Mouse (Mus musculus): ENCODE data around the gene Nol9.

The Nol9 gene

DNA sequence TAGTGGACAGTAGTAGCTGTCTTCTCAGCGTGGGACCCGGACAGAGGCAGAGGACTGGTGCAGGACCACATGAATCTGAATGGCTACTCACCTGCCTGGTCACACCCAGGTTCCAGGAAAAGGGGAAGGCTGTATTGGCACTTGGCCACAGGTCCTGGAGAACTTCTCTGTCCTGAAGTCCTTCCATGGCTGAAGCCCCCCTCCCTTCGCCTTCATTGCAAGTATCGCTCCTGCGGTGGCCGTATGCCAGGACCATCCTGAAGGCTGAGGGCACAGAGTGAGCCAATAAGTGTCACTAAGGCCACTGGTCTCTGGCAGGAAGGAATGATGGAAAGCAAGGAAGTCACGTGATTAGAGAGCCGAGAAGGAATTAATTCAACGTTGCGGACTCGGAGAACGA, 55.1 kb downstream of the Nol9 start:
- DNase-seq = no peak

DNA sequence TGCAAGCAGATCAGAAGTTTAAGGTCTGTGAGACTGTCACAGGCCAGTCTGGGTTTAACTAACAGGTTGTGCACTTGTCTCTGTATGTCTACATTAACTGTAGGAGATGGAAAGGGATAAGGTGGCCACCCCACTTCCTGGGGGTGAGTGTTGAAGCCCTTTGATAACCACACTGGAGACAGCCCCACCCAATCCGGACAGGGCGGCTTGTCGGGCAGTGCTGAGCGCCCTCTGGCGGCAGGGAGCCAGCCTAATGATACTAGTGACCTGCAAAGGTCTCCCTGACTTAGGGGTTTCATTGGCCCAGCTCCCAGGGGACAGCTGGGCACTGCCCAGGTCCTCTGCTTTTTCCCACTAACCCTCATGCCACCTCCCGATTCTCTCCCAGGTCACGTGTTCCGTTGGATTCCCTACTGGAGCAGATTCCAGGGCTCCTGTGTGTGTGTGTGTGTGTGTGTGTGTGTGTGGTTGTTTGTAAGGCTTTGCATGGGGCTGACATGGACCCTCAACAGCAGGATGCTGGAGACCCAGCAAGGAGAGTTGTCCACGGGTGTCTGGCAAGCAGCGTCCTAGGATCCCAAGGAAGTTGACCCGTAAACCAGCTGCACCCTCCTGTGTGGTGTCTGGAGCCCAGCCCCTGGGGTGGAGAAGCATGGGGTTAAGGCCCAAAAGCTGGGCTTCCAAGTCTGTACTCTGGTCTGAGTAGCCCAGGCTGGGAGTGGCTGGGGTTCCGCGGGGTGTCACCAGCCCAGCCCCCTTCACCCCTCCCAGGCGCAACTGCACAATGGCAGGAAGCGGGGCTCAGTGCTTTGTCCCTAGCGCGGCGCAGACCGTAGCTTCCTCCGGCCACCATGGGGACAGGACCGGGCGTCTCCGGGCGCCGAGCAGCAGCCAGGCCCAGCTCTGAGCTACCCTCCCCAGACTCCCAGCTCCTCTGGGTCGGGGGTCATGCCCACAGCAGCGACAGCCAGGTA, 57.1 kb downstream of the Nol9 start:
- peak; percentile 94 for DNase-seq

DNA sequence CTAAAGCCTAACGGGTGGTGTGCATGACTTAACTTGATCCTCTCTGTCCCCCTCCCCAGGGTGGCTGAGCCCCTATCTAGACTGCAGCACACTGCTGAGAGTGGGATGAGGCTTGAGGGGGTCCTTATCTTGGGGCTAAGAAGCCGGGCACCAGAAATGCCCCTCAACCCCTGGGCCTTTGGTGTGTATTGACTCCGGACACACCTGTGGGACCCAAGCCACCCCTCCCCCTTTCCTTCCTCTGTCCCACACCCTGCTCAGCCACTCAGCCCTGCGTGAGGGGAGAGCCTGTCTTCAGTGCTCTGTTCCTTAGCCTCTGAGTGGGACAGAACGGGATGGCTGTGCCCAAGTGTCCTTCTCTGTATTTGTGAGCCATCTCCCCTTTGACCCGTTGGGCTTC, 57.8 kb downstream of the Nol9 start:
- DNase-seq = no peak

DNA sequence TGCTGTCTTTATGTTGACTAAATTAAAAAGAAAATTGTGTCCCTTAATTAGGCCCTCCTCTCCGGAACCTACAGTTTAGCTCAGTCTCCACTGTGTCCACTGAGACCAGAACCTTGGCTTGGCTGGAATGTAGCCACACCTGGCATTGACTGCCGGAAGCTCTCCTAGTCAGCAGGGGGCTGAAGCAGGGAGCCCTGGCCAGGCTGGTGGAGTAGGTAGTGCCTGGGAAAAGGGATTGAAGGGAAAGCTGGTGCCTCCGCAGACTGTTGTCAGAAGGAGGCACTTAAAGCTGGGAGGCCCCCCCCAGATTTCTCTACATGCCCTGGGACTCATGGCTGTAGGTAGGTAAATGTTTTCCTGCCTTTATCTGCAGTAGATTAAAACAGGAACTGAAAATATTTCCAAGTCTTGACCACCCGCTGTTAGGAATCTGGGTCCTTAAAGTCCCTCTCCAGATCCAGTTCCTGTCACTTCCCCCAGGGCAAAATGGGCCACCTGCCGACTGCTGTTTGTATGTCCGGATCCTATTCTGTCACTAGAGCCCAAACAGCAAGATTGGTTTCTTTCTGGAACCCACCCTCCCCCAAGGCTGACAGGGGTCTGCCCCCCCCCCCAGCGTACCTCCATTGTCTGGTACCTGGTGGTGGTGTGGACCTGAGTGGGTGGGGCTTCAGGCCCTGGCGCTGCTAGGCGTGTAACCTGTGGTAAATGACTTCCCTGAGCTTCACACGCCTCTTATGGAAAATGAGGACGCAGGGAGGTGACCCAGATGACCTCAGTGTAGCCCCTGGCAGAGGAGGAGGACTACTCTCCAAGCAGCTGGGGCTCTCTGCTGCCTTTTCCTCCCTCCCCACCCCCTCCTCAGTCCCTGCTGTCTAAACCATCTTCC, 59.0 kb downstream of the Nol9 start:
- peak; percentile 70 for DNase-seq

DNA sequence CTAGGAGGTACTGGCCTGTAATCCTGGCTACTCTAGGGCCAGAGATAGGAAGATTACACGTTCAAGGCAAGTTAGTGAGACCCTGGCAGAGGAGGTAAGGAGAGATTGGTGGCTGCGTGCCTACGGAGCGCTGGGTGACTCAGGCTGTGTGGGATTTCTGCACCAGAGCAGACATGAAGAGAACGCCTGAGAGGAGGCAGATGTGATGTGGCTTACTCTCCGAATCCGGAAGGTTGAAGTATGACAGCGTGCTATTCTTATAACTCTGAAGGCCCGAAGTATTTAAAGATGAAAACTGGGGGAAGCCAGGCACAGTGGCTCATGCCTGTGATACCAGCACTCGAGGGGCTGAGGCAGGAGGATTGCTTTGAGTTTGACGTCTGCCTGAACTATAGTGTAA, 61.4 kb downstream of the Nol9 start:
- no peak for DNase-seq

DNA sequence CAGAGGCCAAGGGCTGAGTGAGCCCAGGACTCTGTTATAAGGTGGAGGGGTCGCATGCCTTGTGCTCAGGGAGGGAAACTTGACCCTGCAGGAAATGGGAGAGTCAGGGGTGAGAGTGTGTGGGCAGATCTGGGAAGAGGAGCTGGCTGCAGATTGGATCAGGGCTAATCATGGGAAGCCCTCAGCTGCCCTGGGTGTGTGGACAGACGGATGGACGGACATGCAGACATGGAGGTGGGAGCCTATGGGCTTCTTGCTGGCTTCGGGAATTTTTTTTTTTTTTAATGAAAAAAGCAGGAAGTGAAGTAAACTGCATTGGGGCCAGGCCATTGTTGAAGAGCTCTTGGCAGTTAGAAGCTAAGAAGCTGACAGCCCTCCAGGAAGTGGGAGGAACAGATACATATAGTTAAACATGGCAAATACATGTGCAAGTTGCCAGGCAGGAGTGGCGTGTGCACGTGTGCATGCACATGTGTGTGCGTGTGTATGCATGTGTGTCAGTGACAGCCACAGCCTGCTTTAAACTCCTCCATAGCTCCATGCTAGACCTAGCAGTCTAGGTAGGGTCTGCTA, 62.0 kb downstream of the Nol9 start:
- DNase-seq = peak; percentile 44

DNA sequence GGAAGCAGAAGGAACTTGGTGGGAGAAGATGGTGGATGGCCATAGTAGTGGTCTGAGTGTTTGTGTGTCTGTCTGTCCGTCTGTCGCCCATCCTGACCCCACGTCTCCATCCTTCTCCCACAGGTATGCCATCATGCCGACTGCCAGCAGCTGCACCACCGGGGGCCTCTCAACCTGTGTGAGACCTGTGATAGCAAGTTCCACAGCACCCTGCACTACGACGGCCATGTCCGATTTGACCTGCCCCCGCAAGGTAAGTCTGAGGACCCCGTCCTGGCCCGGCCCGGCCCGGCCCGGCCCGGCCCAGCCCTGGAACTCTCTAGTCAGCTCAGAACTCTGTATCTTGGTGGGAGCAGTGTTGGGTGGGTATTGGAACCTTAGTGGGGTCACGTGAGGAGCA, 62.8 kb downstream of the Nol9 start:
- DNase-seq = no peak

DNA sequence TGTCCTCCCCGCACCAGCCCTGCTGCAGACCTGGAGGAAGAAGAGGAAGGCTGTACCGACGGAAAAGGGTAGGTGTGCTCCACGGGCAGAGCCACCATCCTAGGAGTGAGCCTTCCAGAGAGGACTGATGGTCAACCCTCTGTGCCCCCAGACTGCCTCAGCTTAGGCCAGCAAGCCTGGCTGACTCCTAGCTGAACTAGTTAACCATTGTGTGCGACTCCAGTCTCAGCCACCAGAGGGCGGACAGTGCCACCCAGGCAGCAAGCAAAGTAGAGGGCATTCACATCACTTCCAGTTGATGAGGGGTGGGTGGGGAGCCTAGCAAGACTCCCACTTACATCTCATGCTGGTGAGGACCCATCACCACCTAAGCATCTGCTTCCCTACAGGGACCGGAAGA, 63.9 kb downstream of the Nol9 start:
- peak; percentile 89 for DNase-seq

DNA sequence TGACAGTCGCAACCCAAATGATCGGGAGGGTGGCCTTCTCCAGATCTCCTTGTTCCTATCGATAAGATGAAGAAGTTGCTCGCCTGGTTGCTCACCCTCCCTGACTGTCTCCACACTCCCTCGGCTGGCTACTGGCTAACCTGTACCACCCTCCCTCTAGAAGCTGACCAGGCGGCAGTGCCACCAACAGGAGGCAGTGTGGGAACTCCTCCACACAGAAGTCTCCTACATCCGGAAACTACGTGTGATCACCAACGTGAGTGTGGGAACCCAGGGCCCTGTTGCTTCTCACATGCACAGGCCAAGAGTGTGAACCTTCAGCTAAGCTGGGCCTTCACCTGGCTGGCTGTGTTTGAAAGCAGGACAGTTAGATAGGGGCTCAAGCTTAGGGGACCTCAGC, 67.6 kb downstream of the Nol9 start:
- no peak for DNase-seq

DNA sequence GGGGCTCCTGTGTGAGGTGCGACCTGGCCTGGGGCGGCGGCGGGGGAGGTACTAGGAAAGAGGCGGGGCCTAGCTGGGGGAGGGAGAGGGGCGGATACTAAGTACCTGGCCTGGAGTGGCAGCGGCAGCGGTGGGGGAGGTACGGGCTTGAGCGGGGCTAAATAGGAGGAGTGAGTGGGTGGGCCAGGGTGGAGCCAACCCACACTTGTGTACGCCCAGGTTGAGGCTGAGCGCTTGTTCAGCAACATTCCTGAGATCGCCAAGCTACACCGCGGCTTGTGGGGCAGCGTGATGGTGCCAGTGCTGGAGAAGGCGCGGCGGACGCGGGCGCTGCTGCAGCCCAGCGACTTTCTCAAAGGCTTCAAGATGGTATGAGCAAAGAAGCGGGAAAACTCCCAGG, 68.4 kb downstream of the Nol9 start:
- DNase-seq = peak; percentile 90

DNA sequence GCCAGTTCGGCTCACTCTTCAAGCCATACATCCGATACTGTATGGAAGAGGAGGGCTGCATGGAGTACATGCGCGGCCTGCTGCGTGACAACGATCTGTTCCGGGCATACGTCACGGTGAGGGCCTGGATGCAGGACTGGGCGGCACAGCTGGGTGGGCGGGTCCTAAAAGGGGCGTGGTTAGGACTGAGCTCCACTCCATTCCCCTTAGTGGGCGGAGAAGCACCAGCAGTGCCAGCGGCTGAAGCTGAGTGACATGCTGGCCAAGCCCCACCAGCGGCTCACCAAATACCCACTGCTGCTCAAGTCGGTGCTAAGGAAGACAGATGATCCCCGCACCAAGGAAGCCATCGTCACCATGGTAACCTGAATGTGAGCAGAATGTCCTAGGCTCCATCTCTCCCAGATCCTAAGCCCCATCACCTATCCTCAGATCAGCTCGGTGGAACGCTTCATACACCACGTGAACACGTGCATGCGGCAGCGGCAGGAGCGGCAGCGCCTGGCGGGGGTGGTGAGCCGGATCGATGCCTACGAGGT, 68.9 kb downstream of the Nol9 start:
- peak; percentile 87 for DNase-seq

DNA sequence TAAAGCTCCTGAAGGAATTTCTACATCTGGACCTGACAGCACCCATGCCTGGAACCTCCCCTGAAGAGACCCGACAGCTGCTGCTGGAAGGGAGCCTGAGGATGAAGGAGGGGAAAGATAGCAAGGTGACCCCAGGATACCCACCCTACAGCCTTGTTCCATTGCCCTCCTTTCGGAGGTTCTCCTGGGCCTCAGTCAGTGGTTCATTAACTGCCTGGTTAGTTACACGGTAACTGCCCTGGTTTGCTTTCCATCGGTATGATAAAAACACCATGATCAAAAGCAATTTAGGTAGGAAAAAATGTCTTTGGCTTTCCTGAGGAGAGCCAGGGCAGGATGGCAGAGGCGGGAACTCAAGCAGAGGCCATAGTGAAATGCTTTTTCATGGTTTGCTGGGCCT, 69.6 kb downstream of the Nol9 start:
- no peak for DNase-seq

DNA sequence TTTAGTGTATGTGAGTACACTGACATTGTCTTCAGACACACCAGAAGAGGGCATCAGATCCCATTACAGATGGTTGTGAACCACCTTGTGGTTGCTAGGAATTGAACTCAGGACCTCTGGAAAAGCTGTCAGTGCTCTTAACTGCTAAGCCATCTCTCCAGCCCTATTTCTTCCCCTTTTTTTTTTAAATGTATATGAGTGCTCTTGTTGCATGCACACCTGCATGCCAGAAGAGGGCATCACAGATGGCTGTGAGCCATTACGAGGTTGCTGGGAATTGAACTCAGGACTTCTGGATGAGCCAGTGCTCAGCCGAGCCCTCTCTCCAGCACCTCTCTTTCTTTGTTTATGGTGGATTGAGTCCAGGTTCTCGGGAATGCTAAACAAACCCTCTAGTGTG, 70.4 kb downstream of the Nol9 start:
- DNase-seq = no peak

DNA sequence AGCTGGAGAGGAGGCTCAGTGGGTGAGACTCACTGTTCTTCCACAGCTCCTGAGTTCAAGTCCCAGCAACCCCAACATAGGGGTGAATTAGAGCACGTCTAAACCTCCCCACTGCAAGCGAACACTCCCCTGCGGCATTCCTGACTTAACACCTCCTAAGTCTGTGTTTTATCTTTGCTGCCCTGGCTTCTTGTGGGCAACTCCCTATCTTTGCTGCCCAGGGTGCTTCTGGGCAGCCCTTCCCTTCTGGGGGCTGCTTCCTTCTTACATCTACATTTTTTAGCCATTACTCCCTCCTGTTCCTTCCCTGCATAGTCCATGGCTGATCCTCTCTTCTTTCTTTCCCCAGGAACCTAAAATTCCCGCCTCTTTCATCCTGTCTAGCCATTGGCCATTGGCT, 71.6 kb downstream of the Nol9 start:
- DNase-seq = no peak
